Mouse (Mus musculus): ENCODE data around the gene Ddrgk1. TPM values are rescaled to one million over a fixed set of nuclear protein-coding genes. Genes with fewer than 3 reads are reported as not detected.

The Ddrgk1 gene
- 64.9 and 65.7 TPM in 2 replicates for polyA plus RNA-seq (2015; fragmentation: Nextera tagmentation; extraction: Ambion mirVana)

DNA sequence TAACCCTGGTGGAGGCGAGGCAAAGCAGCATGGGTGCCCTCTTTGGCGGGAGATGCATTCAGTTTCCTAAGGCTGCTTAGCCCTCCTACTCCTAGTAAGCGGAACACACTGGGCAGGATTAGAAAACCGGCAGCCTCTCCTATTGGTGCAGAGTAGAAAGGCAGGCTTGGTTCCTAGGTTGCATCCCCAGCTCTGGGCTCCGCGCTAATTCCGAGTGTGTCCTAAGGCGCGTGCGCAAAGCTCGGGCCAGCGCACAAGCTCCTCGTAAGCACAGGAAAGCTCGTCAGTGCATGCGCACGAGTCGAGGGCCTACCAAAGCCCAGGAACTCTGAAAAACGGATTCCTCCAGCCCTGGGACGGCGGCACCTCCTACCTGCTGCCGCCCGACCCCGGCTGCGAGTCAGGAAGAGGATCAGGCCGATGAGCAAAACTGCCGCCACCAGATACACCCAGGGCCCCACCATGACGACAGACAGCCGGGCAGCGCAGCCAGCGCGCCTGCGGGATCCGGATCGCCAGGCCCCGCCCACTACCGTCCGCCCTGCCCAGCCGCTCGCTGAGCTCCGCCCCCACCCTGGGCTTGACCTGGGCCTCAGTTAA lies at the start of gene Ddrgk1:
Gene Ddrgk1 (minus strand): TSS at position 558 of the 600 bp plus-strand sequence.
- peak within 1 kb of the TSS; percentile 99 for H3K27ac ChIP-seq (ENCODE audit: low read length)
- peak within 1 kb of the TSS; percentile 95 for H3K9ac ChIP-seq (ENCODE audit: low read length)
- WGBS, result under 1% methylated on average over 40 of the region's 40 CpGs
- peaks cover 12% of the 10 kb centered on the region for H3K36me3 ChIP-seq (ENCODE audit: control insufficient read depth, insufficient read depth, low read length)
- peak within 1 kb of the TSS; percentile 88 for H3K4me2 ChIP-seq (ENCODE audit: low read depth, low read length)
- H3K4me3 ChIP-seq (ENCODE audit: low read length), result peak within 1 kb of the TSS; percentile 82
- H3K27me3 ChIP-seq (ENCODE audit: control insufficient read depth, insufficient read depth, low read depth, low read length), result no peaks in the 10 kb centered on the region
- no peaks in the 10 kb centered on the region for H3K9me3 ChIP-seq (ENCODE audit: control insufficient read depth, low read length)
- ATAC-seq (ENCODE audit: low read depth), result peak; percentile 98
- peaks cover 22% of the 10 kb centered on the region for H3K4me1 ChIP-seq (replicated peaks; ENCODE audit: control insufficient read depth, insufficient read depth, low read length)

DNA sequence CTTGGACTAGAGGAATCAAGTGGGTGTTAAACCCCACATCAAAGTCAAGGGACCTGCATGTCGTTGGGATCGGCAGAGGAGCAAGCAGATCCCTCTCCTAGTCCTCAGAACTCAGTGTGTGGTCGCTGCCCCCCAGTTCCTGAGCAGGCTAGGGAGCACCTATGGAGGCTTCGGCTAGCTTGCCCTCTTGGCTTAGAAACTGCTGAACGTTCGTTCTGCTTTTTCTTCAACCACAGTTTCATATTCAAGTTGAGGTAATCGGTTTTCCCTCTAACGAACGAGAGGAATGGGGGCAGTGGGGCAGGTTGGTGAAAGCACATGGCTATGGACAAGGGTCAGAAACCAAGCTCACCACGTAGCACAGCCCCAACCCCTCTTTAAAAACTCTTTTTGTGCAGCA lies 42.6 kb upstream of the Ddrgk1 start:
- no peaks in the 10 kb centered on the region for H3K27me3 ChIP-seq (ENCODE audit: control insufficient read depth, insufficient read depth, low read depth, low read length)
- no peaks in the 10 kb centered on the region for H3K9me3 ChIP-seq (ENCODE audit: control insufficient read depth, low read length)
- H3K36me3 ChIP-seq (ENCODE audit: control insufficient read depth, insufficient read depth, low read length), result peaks cover 4% of the 10 kb centered on the region; the same call in 1 of the 2 replicates
- no peak overlapping the region for H3K9ac ChIP-seq (ENCODE audit: low read length)
- WGBS, result 53% methylated on average over 10 of the region's 10 CpGs
- H3K27ac ChIP-seq (ENCODE audit: low read length), result no peak overlapping the region
- no peak overlapping the region for H3K4me3 ChIP-seq (ENCODE audit: low read length)
- no peak for ATAC-seq (ENCODE audit: low read depth)
- H3K4me1 ChIP-seq (replicated peaks; ENCODE audit: control insufficient read depth, insufficient read depth, low read length), result 0 out of 2 replicates have a peak, but pooled peaks cover 2% of the 10 kb centered on the region
- H3K4me2 ChIP-seq (ENCODE audit: low read depth, low read length), result no peak overlapping the region

DNA sequence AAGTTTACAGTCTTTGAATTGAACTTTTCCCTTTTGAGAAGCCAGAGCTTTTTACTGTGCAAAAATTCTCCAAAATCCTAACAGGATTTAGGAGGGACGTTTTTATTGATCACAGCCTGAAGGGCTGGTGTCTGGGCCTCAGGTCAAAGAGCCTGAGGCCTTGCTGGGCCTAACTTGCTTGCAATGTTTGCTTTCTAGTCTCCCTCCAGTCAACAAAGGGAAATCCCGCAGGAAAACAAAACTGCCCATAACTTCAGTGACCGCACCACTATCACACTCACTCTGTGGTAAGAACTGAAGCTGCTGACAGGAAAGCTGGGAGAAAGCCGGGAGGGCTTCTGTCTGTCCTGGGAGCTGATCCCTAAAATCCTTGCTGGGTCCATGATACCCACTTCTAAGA lies 42.1 kb upstream of the Ddrgk1 start:
- WGBS, result 54% methylated on average over 4 of the region's 4 CpGs
- Histone ChIP-seq H3K27ac (ENCODE audit: low read length) (no peak overlapping the region), H3K9me3 (ENCODE audit: control insufficient read depth, low read length) (no peaks in the 10 kb centered on the region), H3K36me3 (ENCODE audit: control insufficient read depth, insufficient read depth, low read length) (peaks cover 4% of the 10 kb centered on the region; the same call in 1 of the 2 replicates), H3K4me2 (ENCODE audit: low read depth, low read length) (no peak overlapping the region), H3K9ac (ENCODE audit: low read length) (no peak overlapping the region), H3K27me3 (ENCODE audit: control insufficient read depth, insufficient read depth, low read depth, low read length) (no peaks in the 10 kb centered on the region), H3K4me3 (ENCODE audit: low read length) (no peak overlapping the region), H3K4me1 (replicated peaks; ENCODE audit: control insufficient read depth, insufficient read depth, low read length) (0 out of 2 replicates have a peak, but pooled peaks cover 2% of the 10 kb centered on the region)
- no peak for ATAC-seq (ENCODE audit: low read depth)

DNA sequence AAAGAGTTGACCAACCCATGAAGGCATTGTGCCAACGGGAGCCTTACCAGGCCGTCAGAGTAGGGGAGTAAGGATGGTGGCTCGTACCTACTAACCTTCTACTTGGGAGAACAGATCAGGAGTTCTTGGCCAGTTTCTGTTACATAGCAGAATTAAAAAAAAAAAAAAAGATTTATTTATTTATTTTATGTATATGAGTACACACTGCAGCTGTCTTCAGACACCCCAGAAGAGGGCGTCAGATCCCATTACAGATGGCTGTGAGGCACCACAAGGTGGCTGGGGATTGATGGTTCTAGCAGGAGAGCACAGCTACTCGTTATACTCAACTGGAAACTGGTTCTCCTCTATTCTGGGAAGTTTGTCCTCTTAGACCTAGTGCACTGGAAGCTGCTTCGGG lies 40.7 kb upstream of the Ddrgk1 start:
- Histone ChIP-seq H3K9ac (ENCODE audit: low read length) (no peak overlapping the region), H3K4me2 (ENCODE audit: low read depth, low read length) (no peak overlapping the region), H3K36me3 (ENCODE audit: control insufficient read depth, insufficient read depth, low read length) (peaks cover 4% of the 10 kb centered on the region; the same call in 1 of the 2 replicates), H3K9me3 (ENCODE audit: control insufficient read depth, low read length) (no peaks in the 10 kb centered on the region), H3K27me3 (ENCODE audit: control insufficient read depth, insufficient read depth, low read depth, low read length) (no peaks in the 10 kb centered on the region), H3K27ac (ENCODE audit: low read length) (no peak overlapping the region), H3K4me3 (ENCODE audit: low read length) (no peak overlapping the region), H3K4me1 (replicated peaks; ENCODE audit: control insufficient read depth, insufficient read depth, low read length) (0 out of 2 replicates have a peak, but pooled peaks cover 2% of the 10 kb centered on the region)
- 65% methylated on average over 6 of the region's 6 CpGs for WGBS
- ATAC-seq (ENCODE audit: low read depth), result no peak

DNA sequence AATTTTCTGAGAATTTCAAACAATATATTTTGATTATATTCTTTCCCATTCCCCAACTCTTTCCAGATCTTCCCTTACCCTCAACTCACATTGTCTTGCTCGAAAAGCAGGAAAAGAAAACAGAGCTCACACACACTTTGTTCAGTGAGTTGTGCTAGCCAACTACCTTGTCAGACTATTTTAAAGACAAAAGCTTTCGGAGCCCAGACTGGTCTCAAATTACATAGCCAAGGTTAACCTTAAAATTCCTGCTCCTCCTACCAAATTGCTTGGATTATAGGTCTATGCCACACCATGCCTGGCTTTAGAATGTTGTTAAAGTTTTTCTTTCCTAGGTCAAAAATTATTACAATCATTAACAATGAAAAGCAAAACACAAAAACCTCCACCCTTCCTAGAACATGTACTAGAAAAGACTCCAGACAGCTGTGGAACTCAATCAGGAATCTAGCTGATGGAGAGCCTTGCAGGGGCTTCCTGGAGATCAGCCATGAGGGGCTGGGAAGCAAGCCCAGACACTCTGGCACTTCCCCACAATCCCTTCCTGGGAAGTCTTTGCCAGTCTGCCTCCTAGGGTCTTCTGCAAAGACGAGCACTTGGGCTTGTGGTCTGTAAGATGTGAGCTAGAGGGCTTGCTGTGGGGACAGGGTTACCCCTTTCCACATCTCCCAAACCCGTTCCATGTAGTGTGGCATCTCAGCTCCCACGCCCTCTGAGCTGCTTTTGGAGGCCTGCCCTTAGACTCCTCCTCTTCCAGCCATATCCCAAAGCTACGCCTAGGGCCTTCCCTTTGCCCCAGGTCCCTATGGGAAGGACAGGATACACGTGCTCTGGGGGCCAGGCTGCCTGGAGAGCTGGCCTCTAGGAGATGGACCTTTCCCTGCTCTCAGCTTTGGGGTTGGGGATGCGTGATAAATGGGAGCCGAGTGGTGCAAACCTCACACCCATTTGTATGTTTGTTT lies 39.9 kb upstream of the Ddrgk1 start:
- H3K4me3 ChIP-seq (ENCODE audit: low read length), result no peak overlapping the region
- H3K4me1 ChIP-seq (replicated peaks; ENCODE audit: control insufficient read depth, insufficient read depth, low read length), result 0 out of 2 replicates have a peak, but pooled peaks cover 2% of the 10 kb centered on the region
- peaks cover 3% of the 10 kb centered on the region; the same call in 1 of the 2 replicates for H3K27me3 ChIP-seq (ENCODE audit: control insufficient read depth, insufficient read depth, low read depth, low read length)
- H3K27ac ChIP-seq (ENCODE audit: low read length), result no peak overlapping the region; the same call in 1 of the 2 replicates
- H3K36me3 ChIP-seq (ENCODE audit: control insufficient read depth, insufficient read depth, low read length), result peaks cover 4% of the 10 kb centered on the region; the same call in 1 of the 2 replicates
- no peak overlapping the region for H3K9ac ChIP-seq (ENCODE audit: low read length)
- H3K9me3 ChIP-seq (ENCODE audit: control insufficient read depth, low read length), result no peaks in the 10 kb centered on the region
- H3K4me2 ChIP-seq (ENCODE audit: low read depth, low read length), result no peak overlapping the region
- peak; percentile 60 for ATAC-seq (ENCODE audit: low read depth)
- WGBS, result 51% methylated on average over 9 of the region's 9 CpGs

DNA sequence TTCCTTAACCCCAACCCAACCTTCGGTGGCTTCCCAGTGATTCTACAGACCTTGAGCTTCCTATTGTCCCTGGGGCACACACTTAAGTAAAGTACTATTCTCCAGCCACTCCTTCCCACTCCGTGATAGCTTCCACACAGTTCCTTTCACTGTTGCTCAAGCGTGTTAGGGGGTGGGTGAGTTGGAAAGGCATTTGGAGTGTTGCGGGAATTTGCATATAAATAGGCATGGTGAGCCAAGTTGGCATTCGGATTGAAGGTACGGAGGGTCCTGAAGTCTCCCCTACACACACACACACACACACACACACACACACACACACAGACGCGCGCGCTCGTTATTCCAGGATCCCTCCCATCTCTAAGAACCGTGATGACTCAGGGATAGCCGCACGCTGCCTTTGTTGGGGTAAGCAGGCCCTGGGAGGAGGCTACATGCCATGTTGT lies 33.4 kb upstream of the Ddrgk1 start:
- Histone ChIP-seq H3K27me3 (ENCODE audit: control insufficient read depth, insufficient read depth, low read depth, low read length) (peaks cover 38% of the 10 kb centered on the region), H3K9ac (ENCODE audit: low read length) (peak overlapping the region; percentile 61), H3K9me3 (ENCODE audit: control insufficient read depth, low read length) (no peaks in the 10 kb centered on the region), H3K4me1 (replicated peaks; ENCODE audit: control insufficient read depth, insufficient read depth, low read length) (peaks cover 9% of the 10 kb centered on the region), H3K27ac (ENCODE audit: low read length) (no peak overlapping the region), H3K4me3 (ENCODE audit: low read length) (peak overlapping the region; percentile 67), H3K36me3 (ENCODE audit: control insufficient read depth, insufficient read depth, low read length) (no peaks in the 10 kb centered on the region), H3K4me2 (ENCODE audit: low read depth, low read length) (peak overlapping the region; percentile 100)
- WGBS, result 8% methylated on average over 14 of the region's 14 CpGs
- ATAC-seq (ENCODE audit: low read depth), result peak; percentile 11; the same call in 1 of the 2 replicates

DNA sequence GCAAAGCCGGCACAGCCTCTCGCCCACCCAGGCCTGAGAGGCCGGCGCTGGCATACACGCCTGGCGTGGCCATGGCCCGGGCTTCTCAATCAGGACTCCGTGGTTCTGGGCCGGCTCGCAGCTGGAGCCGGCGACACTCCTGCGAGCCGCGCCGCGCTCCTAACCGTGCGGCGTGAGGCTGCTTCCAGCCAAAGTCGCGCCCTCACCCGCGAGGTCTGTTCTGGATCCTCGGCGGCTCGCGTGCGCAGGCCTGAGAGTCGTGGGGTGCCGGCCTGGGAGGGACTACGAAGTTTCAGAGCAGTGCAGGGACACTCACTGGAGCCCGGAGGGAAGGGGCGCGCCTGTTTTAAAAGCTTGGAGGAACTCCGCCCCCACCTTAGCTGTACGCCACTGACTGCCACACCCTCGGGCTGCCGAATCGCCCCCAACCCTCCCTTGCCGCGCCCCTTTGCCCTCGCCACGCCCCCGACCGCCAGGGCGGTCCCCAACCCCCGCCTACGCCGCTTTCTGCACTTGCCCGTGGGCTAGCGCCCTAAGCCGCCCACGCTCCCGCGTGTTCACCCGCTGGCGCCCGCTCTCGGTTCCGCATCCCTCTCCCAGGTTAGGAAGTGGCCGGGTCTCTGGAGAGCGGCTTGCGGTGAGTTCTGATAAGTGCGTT lies 32.8 kb upstream of the Ddrgk1 start, which contains the start of gene Slc4a11:
Gene Slc4a11 (minus strand): TSS at position 367 of the 658 bp plus-strand sequence.
- no peaks in the 10 kb centered on the region for H3K9me3 ChIP-seq (ENCODE audit: control insufficient read depth, low read length)
- peaks cover 9% of the 10 kb centered on the region for H3K4me1 ChIP-seq (replicated peaks; ENCODE audit: control insufficient read depth, insufficient read depth, low read length)
- peak within 1 kb of the TSS; percentile 100 for H3K4me2 ChIP-seq (ENCODE audit: low read depth, low read length)
- H3K27ac ChIP-seq (ENCODE audit: low read length), result no peak within 1 kb of the TSS
- ATAC-seq (ENCODE audit: low read depth), result peak; percentile 81
- peak within 1 kb of the TSS; percentile 67 for H3K4me3 ChIP-seq (ENCODE audit: low read length)
- WGBS, result under 1% methylated on average over 61 of the region's 65 CpGs
- H3K36me3 ChIP-seq (ENCODE audit: control insufficient read depth, insufficient read depth, low read length), result no peaks in the 10 kb centered on the region
- peaks cover 38% of the 10 kb centered on the region for H3K27me3 ChIP-seq (ENCODE audit: control insufficient read depth, insufficient read depth, low read depth, low read length)
- peak within 1 kb of the TSS; percentile 61 for H3K9ac ChIP-seq (ENCODE audit: low read length)

DNA sequence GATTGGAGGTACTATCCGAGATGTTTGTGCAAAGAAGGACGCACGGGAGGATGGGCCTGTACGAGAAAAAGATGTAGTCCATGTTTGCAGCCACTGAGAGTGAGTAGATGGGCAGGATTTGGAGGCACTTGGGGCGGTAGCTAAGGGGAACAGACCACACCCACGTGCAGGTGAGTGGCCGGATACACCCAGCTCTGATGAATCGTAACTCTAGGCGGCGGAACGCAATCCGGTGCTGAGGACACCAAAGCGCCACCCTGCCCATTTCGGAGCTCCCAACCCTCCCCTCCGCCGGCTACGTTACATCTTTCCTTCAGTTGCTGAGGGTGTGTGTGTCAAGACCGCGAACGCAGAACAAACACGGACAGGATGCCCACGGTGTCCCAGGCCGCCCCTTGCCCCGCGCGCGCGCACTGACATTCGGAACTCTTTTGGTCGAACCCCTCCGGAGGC lies 32.3 kb upstream of the Ddrgk1 start:
- Histone ChIP-seq H3K27ac (ENCODE audit: low read length) (no peak overlapping the region), H3K27me3 (ENCODE audit: control insufficient read depth, insufficient read depth, low read depth, low read length) (peaks cover 38% of the 10 kb centered on the region)
- ATAC-seq (ENCODE audit: low read depth), result peak; percentile 51

More for the DNA sequence above, 32.3 kb upstream of the Ddrgk1 start:
- Histone ChIP-seq H3K4me2 (ENCODE audit: low read depth, low read length) (peak overlapping the region; percentile 100), H3K9ac (ENCODE audit: low read length) (peak overlapping the region; percentile 61), H3K9me3 (ENCODE audit: control insufficient read depth, low read length) (no peaks in the 10 kb centered on the region), H3K36me3 (ENCODE audit: control insufficient read depth, insufficient read depth, low read length) (no peaks in the 10 kb centered on the region), H3K4me1 (replicated peaks; ENCODE audit: control insufficient read depth, insufficient read depth, low read length) (peaks cover 9% of the 10 kb centered on the region), H3K4me3 (ENCODE audit: low read length) (peak overlapping the region; percentile 67)
- WGBS, result 1% methylated on average over 31 of the region's 31 CpGs
